Mouse (Mus musculus): ENCODE results near the gene Crygs. TPM values are rescaled to one million over a fixed set of nuclear protein-coding genes. Genes with fewer than 3 reads are reported as not detected.
"Not testable (repeated sequence)": the region's sequence is repeated elsewhere in the genome, so short reads cannot be mapped to it uniquely, and the experiment has no call there.

Crygs gene
- polyA plus RNA-seq, 1 experiment from 2014 or later: not detected

DNA sequence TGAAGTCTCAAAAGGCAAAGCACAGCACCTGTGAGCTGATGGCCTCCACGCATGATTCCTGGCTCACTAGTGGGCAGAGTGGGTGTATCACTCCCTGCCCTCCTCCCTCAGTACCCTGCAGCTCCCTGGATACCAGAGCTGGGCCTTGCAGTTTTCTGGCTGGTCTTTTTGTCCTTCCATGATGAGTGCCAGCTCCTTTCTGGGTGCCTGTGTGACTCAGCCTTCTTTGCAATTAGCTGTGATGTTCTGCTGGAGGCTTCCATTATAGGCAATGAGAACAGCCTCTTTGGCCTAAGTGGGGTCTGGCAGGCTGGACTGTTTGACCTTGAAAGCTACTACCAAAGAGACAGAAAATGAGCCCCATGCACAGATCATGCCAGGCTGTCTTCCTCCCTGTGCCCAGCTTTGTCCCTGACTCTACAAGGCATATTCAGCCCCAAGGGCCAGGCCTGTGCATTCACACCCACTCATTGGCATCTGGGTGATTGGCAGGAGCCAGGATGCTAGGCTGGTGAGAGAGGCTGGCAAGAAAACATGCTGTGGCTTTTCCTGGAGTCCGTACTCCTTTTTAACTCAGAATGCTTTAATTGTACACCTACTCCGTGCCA, 32.0 kb downstream of the Crygs start:
- no peak for ATAC-seq (ENCODE audit: low FRiP score, low read depth)
- Histone ChIP-seq H3K4me1 (replicated peaks) (no peaks in the 10 kb centered on the region), H3K27me3 (no peaks in the 10 kb centered on the region), H3K9ac (no peak overlapping the region), H3K36me3 (no peaks in the 10 kb centered on the region), H3K4me2 (no peak overlapping the region), H3K9me3 (no peaks in the 10 kb centered on the region), H3K27ac (replicated peaks) (no peak overlapping the region), H3K4me3 (no peak overlapping the region)
- WGBS: 88% methylated on average over 3 of the region's 3 CpGs

GRCm38 (mm10) chr16:22778296-22778695, 33.1 kb downstream of the Crygs start:
- H3K27ac ChIP-seq (replicated peaks); H3K4me3 ChIP-seq; H3K4me2 ChIP-seq; H3K36me3 ChIP-seq; H3K9ac ChIP-seq; H3K4me1 ChIP-seq (replicated peaks); ATAC-seq (ENCODE audit: low FRiP score, low read depth); H3K27me3 ChIP-seq; H3K9me3 ChIP-seq: not testable (repeated sequence)
- whole genome bisulfite sequencing: 92% methylated on average over 12 of the region's 12 CpGs

GRCm38 (mm10) chr16:22775471-22775985, 35.8 kb downstream of the Crygs start:
- Histone ChIP-seq H3K27ac (replicated peaks) (no peak overlapping the region), H3K36me3 (no peaks in the 10 kb centered on the region), H3K4me3 (no peak overlapping the region), H3K9me3 (no peaks in the 10 kb centered on the region), H3K27me3 (no peaks in the 10 kb centered on the region), H3K4me2 (no peak overlapping the region), H3K4me1 (replicated peaks) (no peaks in the 10 kb centered on the region), H3K9ac (no peak overlapping the region)
- ATAC-seq (ENCODE audit: low FRiP score, low read depth): no peak
- 74% methylated on average over 5 of the region's 5 CpGs for WGBS

DNA sequence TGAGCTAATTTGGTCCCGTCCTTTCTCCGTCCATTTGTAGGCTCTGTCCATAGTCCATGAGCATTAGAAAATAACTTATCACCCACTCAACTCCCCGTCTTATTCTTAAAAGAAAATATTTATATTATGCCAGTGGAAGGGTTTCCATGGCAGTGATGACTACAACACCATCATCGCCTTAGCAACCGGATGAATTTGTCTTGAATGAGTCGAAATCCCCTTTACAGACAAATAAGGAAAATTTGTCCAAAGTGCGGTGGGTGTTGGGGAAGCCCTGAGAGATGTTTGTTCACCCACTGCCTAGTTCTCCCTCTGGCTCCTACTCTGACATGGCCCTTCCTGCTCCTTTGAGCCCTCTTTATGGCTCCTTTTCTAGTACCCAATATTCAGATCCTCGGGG, 42.7 kb downstream of the Crygs start:
- Histone ChIP-seq H3K9ac (no peak overlapping the region), H3K27me3 (no peaks in the 10 kb centered on the region), H3K9me3 (no peaks in the 10 kb centered on the region), H3K4me3 (no peak overlapping the region), H3K36me3 (no peaks in the 10 kb centered on the region), H3K4me1 (replicated peaks) (no peaks in the 10 kb centered on the region), H3K4me2 (no peak overlapping the region), H3K27ac (replicated peaks) (no peak overlapping the region)
- 82% methylated on average over 8 of the region's 8 CpGs for WGBS
- ATAC-seq (ENCODE audit: low FRiP score, low read depth): no peak

GRCm38 (mm10) chr16:22767405-22767804, 44.0 kb downstream of the Crygs start:
- no peak for ATAC-seq (ENCODE audit: low FRiP score, low read depth)
- Histone ChIP-seq H3K4me1 (replicated peaks) (no peaks in the 10 kb centered on the region), H3K27me3 (no peaks in the 10 kb centered on the region), H3K4me3 (no peak overlapping the region), H3K9me3 (no peaks in the 10 kb centered on the region), H3K4me2 (no peak overlapping the region), H3K36me3 (no peaks in the 10 kb centered on the region), H3K27ac (replicated peaks) (no peak overlapping the region), H3K9ac (no peak overlapping the region)
- 92% methylated on average over 3 of the region's 3 CpGs for WGBS

DNA sequence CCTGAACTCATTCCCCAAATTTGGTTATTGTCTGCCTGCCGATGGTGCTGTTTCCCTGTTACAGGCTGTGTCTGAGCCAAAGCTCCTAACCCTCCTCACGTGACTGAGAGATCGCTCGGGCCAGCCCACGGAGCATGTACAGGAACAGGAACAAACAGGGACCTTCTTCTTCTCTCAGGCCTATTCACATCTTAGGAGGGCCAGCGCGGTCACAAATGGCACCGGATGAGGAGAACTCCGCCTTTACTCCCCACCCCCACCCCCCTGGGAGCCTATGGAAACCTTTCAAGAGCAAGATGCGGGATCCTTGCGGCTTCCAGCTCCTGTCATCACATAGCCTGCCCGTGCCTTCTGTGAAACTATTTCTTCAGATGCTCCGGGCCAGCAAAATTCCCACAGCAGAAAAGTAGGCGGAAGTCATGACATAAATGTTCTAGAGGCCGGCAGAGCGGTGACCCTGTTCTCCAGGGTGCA, 44.6 kb downstream of the Crygs start:
- no peak overlapping the region for H3K9ac ChIP-seq
- no peak overlapping the region for H3K27ac ChIP-seq (replicated peaks)
- no peak for ATAC-seq (ENCODE audit: low FRiP score, low read depth)
- no peaks in the 10 kb centered on the region for H3K4me1 ChIP-seq (replicated peaks)
- H3K4me2 ChIP-seq: no peak overlapping the region
- no peaks in the 10 kb centered on the region for H3K27me3 ChIP-seq
- no peaks in the 10 kb centered on the region for H3K36me3 ChIP-seq
- WGBS: 76% methylated on average over 16 of the region's 16 CpGs
- no peaks in the 10 kb centered on the region for H3K9me3 ChIP-seq
- no peak overlapping the region for H3K4me3 ChIP-seq

DNA sequence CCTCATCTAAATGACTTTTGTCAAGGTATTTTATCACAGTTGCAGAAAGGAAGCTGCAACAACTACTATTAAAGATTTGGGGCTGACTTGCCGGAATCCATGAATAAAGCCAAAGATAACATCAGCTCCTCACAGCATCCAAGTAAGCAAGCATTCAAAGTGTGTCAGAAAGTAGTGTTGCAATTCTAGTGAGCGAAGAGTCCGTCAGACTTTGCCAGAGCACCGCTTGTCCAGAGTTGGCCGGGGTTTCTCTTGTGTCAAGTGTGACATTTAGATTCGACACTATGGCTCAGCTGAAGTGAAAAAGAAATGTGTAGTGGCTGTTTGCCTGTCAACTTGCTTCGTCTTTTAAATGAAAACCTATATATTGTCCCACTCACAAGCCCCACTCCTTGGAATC, 45.8 kb downstream of the Crygs start:
- Histone ChIP-seq H3K9ac (no peak overlapping the region), H3K9me3 (peaks cover 2% of the 10 kb centered on the region; the same call in 1 of the 2 replicates), H3K4me1 (replicated peaks) (no peaks in the 10 kb centered on the region), H3K36me3 (no peaks in the 10 kb centered on the region), H3K27me3 (no peaks in the 10 kb centered on the region), H3K27ac (replicated peaks) (no peak overlapping the region), H3K4me2 (no peak overlapping the region), H3K4me3 (no peak overlapping the region)
- 91% methylated on average over 7 of the region's 7 CpGs for WGBS
- no peak for ATAC-seq (ENCODE audit: low FRiP score, low read depth)

Other genes with a start within 250 kb of the Crygs start
- 3.9 and 4.5 TPM in 2 replicates for gene Dgkg, start 154.4 kb downstream of the Crygs start, polyA plus RNA-seq (2015; fragmentation: Nextera tagmentation; extraction: Ambion mirVana)
- gene Tbccd1, start 46.1 kb upstream of the Crygs start, polyA plus RNA-seq (2015; fragmentation: Nextera tagmentation; extraction: Ambion mirVana): 19.6 and 24.8 TPM in 2 replicates
- gene Dnajb11, start 46.3 kb upstream of the Crygs start, polyA plus RNA-seq (2015; fragmentation: Nextera tagmentation; extraction: Ambion mirVana): 100 and 103 TPM in 2 replicates
- 0.12 and 0.36 TPM in 2 replicates for gene Ahsg, start 79.7 kb upstream of the Crygs start, polyA plus RNA-seq (2015; fragmentation: Nextera tagmentation; extraction: Ambion mirVana)
- not detected in 2 replicates for gene Fetub, start 106.8 kb upstream of the Crygs start, polyA plus RNA-seq (2015; fragmentation: Nextera tagmentation; extraction: Ambion mirVana)
- gene Hrg, start 139.5 kb upstream of the Crygs start, polyA plus RNA-seq (2015; fragmentation: Nextera tagmentation; extraction: Ambion mirVana): not detected in 2 replicates
- 0.14 TPM in 1 of 2 replicates, not detected in the other for gene Kng2, start 217.9 kb upstream of the Crygs start, polyA plus RNA-seq (2015; fragmentation: Nextera tagmentation; extraction: Ambion mirVana)
- gene Kng1, start 246.3 kb upstream of the Crygs start, polyA plus RNA-seq (2015; fragmentation: Nextera tagmentation; extraction: Ambion mirVana): 0.39 TPM in 1 of 2 replicates, not detected in the other

All from hindbrain, embryonic 15.5 days (tissue).